Mouse (Mus musculus) stomach, postnatal 0 days (tissue): ENCODE measurements around the gene Washc4. TPM values are rescaled to one million over a fixed set of nuclear protein-coding genes. Genes with fewer than 3 reads are reported as not detected.

Experiments used
- ATAC-seq: fragments of 200-750 bp; cut with Nextera tagmentation; 2 replicates; pipeline ENCODE4 v1.8.0; 2017; ENCODE audit not compliant: low FRiP score, low TSS enrichment
- DNase-seq: peaks from one replicate; pipeline ENCODE4 v3.0.0-alpha.2; 2016; ENCODE audit warnings: low spot score
- H3K27ac ChIP-seq: fragments of 300-500 bp; sonication (generic); replicated peaks from 2 replicates; pipeline ENCODE4 v1.5.1; 2014; ENCODE audit warnings: mild to moderate bottlenecking, control low read depth
- H3K27me3 ChIP-seq: fragments of 300-500 bp; sonication (generic); 2 replicates; pipeline ENCODE4 v1.6.1; 2014; ENCODE audit warnings: low read length; ENCODE audit not compliant: control insufficient read depth, insufficient read depth
- H3K36me3 ChIP-seq: fragments of 300-500 bp; sonication (generic); 2 replicates; pipeline ENCODE4 v1.6.1; 2014; ENCODE audit warnings: low read length, mixed read lengths; ENCODE audit not compliant: control insufficient read depth, insufficient read depth
- H3K4me1 ChIP-seq: fragments of 300-500 bp; sonication (generic); replicated peaks from 2 replicates; pipeline ENCODE4 v1.6.1; 2014; ENCODE audit warnings: antibody characterized with exemption; ENCODE audit not compliant: control insufficient read depth, insufficient read depth
- H3K4me2 ChIP-seq: fragments of 300-500 bp; sonication (generic); replicated peaks from 2 replicates; pipeline ENCODE4 v1.6.1; 2014; ENCODE audit warnings: low read depth, mild to moderate bottlenecking, control low read depth, moderate library complexity
- H3K4me3 ChIP-seq: fragments of 300-500 bp; sonication (generic); 2 replicates; pipeline ENCODE4 v1.5.1; 2014; ENCODE audit warnings: low read depth, low read length, control low read depth
- H3K9ac ChIP-seq: fragments of 300-500 bp; sonication (generic); 2 replicates; pipeline ENCODE4 v1.6.1; 2014; ENCODE audit warnings: mild to moderate bottlenecking, low read length, control low read depth, mixed read lengths
- H3K9me3 ChIP-seq: fragments of 300-500 bp; sonication (generic); 2 replicates; pipeline ENCODE4 v1.6.1; 2016; ENCODE audit warnings: low read length; ENCODE audit not compliant: control insufficient read depth
- CTCF ChIP-seq: IDR thresholded peaks from 2 replicates; pipeline ENCODE4 v1.5.1; 2016; ENCODE audit warnings: antibody characterized with exemption, low read depth, mild to moderate bottlenecking, moderate library complexity
- EP300 ChIP-seq: optimal IDR thresholded peaks from 2 replicates; pipeline ENCODE3; 2016; ENCODE audit warnings: antibody characterized with exemption
- WGBS: fragments of 180-500 bp; shearing (Covaris S2); extraction: QIAGEN DNeasy Blood & Tissue Kit; methylation state at CpG from one replicate; pipeline ENCODE4 v1.1.7; 2014; 5-methylcytosine and 5-hydroxymethylcytosine counted together
- polyA plus RNA-seq: library from polyadenylated mRNA; unstranded; fragments of >200 nt; fragmentation: Nextera tagmentation; extraction: Ambion mirVana; gene quantifications from 2 replicates; pipeline ENCODE4 v1.2.1, GENCODE M21; 2015

Washc4 gene
- polyA plus RNA-seq, 1 experiment from 2014 or later, result 18.7 TPM

DNA sequence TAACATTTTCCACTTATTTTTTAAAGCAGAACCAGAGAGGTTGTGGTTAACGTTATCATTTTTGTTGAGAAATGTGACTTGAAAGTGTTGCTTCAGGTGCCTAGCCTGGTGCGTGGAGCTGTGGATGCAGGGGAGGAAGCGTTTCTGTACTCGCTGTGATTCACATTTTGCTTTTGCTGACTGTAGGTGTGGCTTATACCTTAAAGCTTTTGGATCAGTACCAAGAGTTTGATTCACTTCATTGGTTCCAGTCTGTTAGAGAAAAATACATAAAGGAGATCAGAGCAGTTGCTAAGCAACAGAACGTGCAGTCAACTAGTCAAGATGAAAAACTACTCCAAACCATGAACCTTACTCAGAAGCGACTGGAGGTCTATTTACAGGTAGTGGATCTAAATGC is 47.2 kb downstream of the Washc4 start:
- Histone ChIP-seq H3K27me3 (no peaks in the 10 kb centered on the region), H3K9me3 (no peaks in the 10 kb centered on the region), H3K4me3 (no peak overlapping the region), H3K27ac (no peak overlapping the region), H3K4me2 (no peak overlapping the region), H3K36me3 (peaks cover 39% of the 10 kb centered on the region), H3K4me1 (no peaks in the 10 kb centered on the region), H3K9ac (no peak overlapping the region)
- ATAC-seq (no peak), DNase-seq (no peak)
- no peak for TF ChIP-seq EP300
- TF ChIP-seq CTCF, result no peak
- 75% methylated on average over 6 of the region's 6 CpGs for WGBS

DNA sequence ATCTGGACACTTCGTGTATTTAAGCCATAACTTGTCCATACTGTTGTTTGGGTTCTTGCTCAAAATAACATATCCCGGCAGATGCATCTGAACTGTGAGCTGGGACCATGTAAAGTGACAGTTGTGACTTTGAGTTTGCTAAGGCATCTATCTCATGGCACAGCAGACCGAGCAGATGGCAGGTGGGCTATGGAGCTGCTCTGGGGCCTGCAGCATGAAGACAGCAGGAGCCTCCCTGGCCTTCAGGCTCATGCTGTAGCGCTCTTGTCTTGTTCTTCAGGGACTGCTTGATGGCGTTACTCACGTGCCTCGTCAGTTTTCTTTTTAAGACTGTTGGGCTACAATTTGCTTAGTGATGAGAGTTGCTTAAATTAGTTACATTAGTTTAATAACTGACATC is 49.1 kb downstream of the Washc4 start:
- H3K4me3 ChIP-seq, result no peak overlapping the region
- H3K9me3 ChIP-seq, result no peaks in the 10 kb centered on the region
- no peaks in the 10 kb centered on the region for H3K27me3 ChIP-seq
- DNase-seq (no peak), ATAC-seq (no peak)
- TF ChIP-seq EP300 (no peak), CTCF (no peak)
- H3K9ac ChIP-seq, result no peak overlapping the region
- 88% methylated on average over 7 of the region's 7 CpGs for WGBS
- no peaks in the 10 kb centered on the region for H3K4me1 ChIP-seq
- H3K36me3 ChIP-seq, result peaks cover 33% of the 10 kb centered on the region
- H3K27ac ChIP-seq, result no peak overlapping the region
- H3K4me2 ChIP-seq, result no peak overlapping the region

DNA sequence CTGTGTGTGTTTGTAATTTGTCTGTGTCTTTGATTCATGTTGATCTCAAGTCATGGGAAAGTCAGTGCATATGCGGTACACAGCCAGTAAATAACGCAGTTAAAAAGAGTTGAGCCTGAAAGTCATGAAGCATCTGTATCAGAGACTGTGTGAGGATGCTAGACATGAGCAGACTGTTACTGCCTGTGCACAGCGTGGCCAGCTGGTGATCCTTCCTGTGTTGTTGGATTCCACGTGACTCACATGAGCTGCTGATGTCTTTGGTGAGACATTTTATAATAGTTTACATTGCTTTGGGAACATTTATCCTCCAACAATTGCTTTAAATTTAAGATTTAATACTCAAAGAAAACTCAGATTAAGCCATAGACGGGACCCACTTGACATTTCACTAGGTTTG is 51.0 kb downstream of the Washc4 start:
- no peak for ATAC-seq

DNA sequence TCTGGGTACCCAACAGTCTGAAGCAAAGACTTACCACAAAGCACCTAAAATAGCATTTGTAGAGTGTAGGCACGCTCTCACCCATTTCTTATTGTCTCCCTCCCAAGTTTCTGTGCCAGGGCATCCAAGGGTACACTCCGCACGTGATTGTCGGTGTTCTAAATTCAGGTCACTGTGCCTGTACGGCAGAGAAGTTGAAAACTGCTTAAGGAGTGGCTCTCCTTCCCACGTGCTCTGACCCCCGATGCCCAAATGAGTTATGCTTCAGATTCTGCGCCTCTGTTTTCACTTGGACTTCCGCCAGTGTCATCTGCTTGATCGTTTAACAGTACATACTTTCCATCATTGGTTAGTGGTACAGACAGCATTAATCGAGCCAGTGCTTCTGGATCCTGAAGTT is 57.1 kb downstream of the Washc4 start:
- H3K27ac ChIP-seq, result no peak overlapping the region
- H3K4me1 ChIP-seq, result no peaks in the 10 kb centered on the region
- no peak overlapping the region for H3K9ac ChIP-seq
- H3K4me3 ChIP-seq, result no peak overlapping the region
- DNase-seq (no peak), ATAC-seq (no peak)
- peaks cover 18% of the 10 kb centered on the region for H3K36me3 ChIP-seq
- H3K9me3 ChIP-seq, result no peaks in the 10 kb centered on the region
- WGBS, result 75% methylated on average over 11 of the region's 11 CpGs
- no peak for TF ChIP-seq CTCF
- no peak for TF ChIP-seq EP300
- no peak overlapping the region for H3K4me2 ChIP-seq
- no peaks in the 10 kb centered on the region for H3K27me3 ChIP-seq

More for the DNA sequence above, 51.0 kb downstream of the Washc4 start:
- DNase-seq, result no peak
- TF ChIP-seq EP300, result no peak
- no peak for TF ChIP-seq CTCF
- WGBS, result 85% methylated on average over 5 of the region's 5 CpGs
- Histone ChIP-seq H3K4me2 (no peak overlapping the region), H3K9me3 (no peaks in the 10 kb centered on the region), H3K27me3 (no peaks in the 10 kb centered on the region), H3K36me3 (peaks cover 33% of the 10 kb centered on the region), H3K4me1 (no peaks in the 10 kb centered on the region), H3K27ac (no peak overlapping the region), H3K4me3 (no peak overlapping the region), H3K9ac (no peak overlapping the region)

DNA sequence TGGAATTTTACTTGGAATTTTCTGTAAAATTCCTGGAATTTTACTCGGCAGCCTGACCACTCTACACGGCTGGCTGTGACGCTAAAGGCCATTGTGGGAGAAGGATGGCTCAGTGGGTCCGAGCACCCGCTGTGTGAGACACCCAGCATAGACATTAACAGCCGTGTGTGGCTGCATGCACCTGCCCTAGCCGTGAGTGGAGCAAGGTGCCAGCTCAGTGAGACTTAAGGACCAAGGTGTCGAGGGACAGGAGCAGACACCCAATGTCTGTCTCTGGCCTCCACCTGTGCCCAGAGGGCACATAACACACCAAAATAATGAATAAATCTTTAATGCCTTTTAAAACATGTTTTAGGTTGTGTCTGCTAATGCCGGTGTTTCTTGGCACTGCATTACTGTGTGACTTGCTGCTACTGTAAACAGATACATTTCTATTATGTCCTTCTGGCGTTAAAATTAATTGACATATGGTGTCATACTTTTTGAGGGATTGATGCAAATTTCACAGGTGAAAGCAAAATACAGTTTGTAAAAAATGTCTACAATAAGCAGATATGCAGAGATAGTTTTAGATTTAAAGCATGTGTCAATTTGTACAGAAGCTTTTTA is 60.5 kb downstream of the Washc4 start:
- Histone ChIP-seq H3K9ac (no peak overlapping the region), H3K4me2 (no peak overlapping the region), H3K36me3 (peaks cover 15% of the 10 kb centered on the region), H3K4me1 (no peaks in the 10 kb centered on the region), H3K27ac (no peak overlapping the region), H3K27me3 (no peaks in the 10 kb centered on the region), H3K9me3 (no peaks in the 10 kb centered on the region), H3K4me3 (no peak overlapping the region)
- WGBS, result 91% methylated on average over 10 of the region's 10 CpGs
- no peak for ATAC-seq
- no peak for TF ChIP-seq CTCF
- TF ChIP-seq EP300, result no peak
- no peak for DNase-seq

DNA sequence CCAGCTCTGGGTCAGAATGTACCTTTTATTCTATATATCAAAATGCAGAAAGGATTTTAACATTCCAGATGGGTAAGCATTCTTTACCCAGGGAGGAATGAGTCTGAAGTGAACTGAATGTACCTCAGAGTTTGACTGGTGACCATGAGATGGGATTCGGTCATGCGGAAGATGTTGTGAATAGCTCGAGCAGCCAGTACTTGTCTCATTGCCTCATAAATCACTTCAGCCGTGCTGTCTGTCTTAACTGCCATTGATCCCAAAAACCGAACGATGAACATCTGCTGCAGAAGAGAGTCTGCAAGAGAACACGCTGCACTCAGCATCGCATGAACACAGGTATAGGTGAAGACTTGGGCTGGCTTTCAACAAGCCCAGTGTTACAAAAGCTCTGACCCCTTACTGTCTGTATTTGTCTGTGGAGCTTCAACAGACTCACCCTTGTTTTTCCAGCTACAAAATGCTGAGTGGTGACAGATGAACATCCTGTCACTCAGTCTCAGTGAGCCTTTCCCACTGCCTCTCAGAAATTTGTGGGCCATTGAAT is 62.2 kb downstream of the Washc4 start:
- Histone ChIP-seq H3K27me3 (no peaks in the 10 kb centered on the region), H3K4me1 (no peaks in the 10 kb centered on the region), H3K4me2 (no peak overlapping the region), H3K9me3 (no peaks in the 10 kb centered on the region), H3K36me3 (peaks cover 16% of the 10 kb centered on the region), H3K9ac (no peak overlapping the region), H3K4me3 (no peak overlapping the region), H3K27ac (no peak overlapping the region)
- no peak for DNase-seq
- no peak for ATAC-seq
- 83% methylated on average over 8 of the region's 8 CpGs for WGBS
- TF ChIP-seq EP300, result no peak
- TF ChIP-seq CTCF, result no peak
